Mouse (Mus musculus) ES-Bruce4 (cell line): ENCODE data around the gene Sstr1.

ENCODE experiments used
- EP300 ChIP-seq: IDR thresholded peaks from 2 replicates; pipeline ENCODE4 v1.6.1; 2011; ENCODE audit warnings: low read depth, low read length; ENCODE audit not compliant: insufficient read depth
- POLR2A ChIP-seq: IDR thresholded peaks from one replicate; pipeline ENCODE4 v1.8.1; 2011; ENCODE audit warnings: low read length; ENCODE audit not compliant: insufficient read depth

GRCm38 (mm10) chr12:58232489-58232888 lies 20.9 kb downstream of the Sstr1 start:
- TF ChIP-seq POLR2A (no peak), EP300 (no peak)
